Mouse (Mus musculus) testis, adult 2 months (tissue): ENCODE measurements around the gene Igf1r.

Experiments used
- CTCF ChIP-seq: fragments of 200-500 bp; IDR thresholded peaks from 2 replicates; pipeline ENCODE4 v1.5.1; 2012; ENCODE audit warnings: low read depth, mild to moderate bottlenecking, inconsistent platforms, low read length, moderate library complexity; ENCODE audit not compliant: control insufficient read depth, insufficient read depth, insufficient replicate concordance
- POLR2A ChIP-seq: fragments of 200-500 bp; IDR thresholded peaks from 2 replicates; pipeline ENCODE4 v1.6.1; 2012; ENCODE audit warnings: low read depth, mild to moderate bottlenecking, inconsistent platforms, low read length, moderate library complexity; ENCODE audit not compliant: control insufficient read depth

DNA sequence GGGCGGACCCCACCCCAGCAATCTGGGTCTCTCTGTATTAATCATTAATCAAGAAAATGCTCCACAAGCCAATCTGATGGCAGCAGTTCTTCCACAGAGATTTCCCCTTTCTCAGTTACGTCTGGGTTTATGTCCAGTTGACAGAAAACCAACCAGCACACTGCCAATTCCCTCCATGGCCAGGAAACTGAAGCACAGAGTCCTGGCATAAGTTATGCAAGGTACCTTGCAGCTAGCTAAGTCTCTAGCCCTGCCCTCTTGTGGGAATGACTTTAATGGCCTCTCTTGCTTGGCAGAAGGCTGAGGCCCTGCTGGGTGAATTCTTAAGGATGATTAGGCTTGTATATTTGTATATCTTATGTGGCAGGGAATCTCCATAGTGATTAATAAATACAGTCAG is 67.9 kb downstream of the Igf1r start:
- TF ChIP-seq CTCF, result no peak
- TF ChIP-seq POLR2A, result no peak
